Mouse (Mus musculus): ENCODE measurements around the gene 4930430A15Rik. TPM values are rescaled to one million over a fixed set of nuclear protein-coding genes. Genes with fewer than 3 reads are reported as not detected.

The 4930430A15Rik gene
- polyA plus RNA-seq, 1 experiment from 2014 or later = not detected

DNA sequence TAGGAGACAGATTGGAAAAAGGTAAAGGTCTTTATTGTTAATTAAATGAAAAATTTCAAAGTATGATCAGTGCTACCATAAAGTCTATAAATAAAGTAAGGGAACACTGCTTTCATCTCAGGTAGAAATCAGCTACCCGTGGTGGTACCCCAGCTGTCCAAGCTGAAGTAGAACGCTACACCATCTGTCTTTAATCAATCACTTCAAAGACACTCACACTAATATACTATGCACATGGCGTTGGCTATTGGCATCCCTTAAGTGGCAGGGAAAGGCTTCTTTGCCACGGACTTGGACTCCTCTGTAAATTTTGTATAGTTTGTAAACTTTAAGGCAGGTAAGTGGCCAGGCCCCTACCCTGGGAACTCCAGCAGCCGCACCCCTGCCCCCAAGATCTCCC lies 93.7 kb downstream of the 4930430A15Rik start:
- 43% methylated on average over 5 of the region's 5 CpGs for WGBS
- no peak for DNase-seq (ENCODE audit: low spot score)
- Histone ChIP-seq H3K27me3 (ENCODE audit: control insufficient read depth, insufficient read depth, low read length) (no peaks in the 10 kb centered on the region), H3K4me2 (replicated peaks; ENCODE audit: low read depth) (no peak overlapping the region), H3K36me3 (ENCODE audit: control insufficient read depth, insufficient read depth, low read length) (no peaks in the 10 kb centered on the region), H3K9ac (ENCODE audit: low read length) (no peak overlapping the region), H3K4me1 (replicated peaks; ENCODE audit: control insufficient read depth, insufficient read depth) (no peaks in the 10 kb centered on the region), H3K27ac (replicated peaks) (no peak overlapping the region), H3K9me3 (ENCODE audit: control insufficient read depth, low read length) (no peaks in the 10 kb centered on the region), H3K4me3 (ENCODE audit: low read depth, low read length) (no peak overlapping the region)
- TF ChIP-seq CTCF (IDR thresholded peaks at IDR 0.05; ENCODE audit: low read depth) (no peak), EP300 (optimal IDR thresholded peaks at IDR 0.05) (no peak)
- ATAC-seq (ENCODE audit: low FRiP score, low TSS enrichment) = no peak

Other genes with a start within 250 kb of the 4930430A15Rik start
- gene Gm13941, start 123.6 kb downstream of the 4930430A15Rik start, polyA plus RNA-seq (2015; fragmentation: Nextera tagmentation; extraction: Ambion mirVana) = not detected in 2 replicates
- not detected in 2 replicates for gene Gm15130, start 76.7 kb downstream of the 4930430A15Rik start, polyA plus RNA-seq (2015; fragmentation: Nextera tagmentation; extraction: Ambion mirVana)
- gene Olfr1275, start 5.7 kb upstream of the 4930430A15Rik start, polyA plus RNA-seq (2015; fragmentation: Nextera tagmentation; extraction: Ambion mirVana) = not detected in 2 replicates
- not detected in 2 replicates for gene Olfr1276, start 24.9 kb upstream of the 4930430A15Rik start, polyA plus RNA-seq (2015; fragmentation: Nextera tagmentation; extraction: Ambion mirVana)
- 0.01 TPM in 1 of 2 replicates, not detected in the other for gene Olfr1277, start 44.5 kb upstream of the 4930430A15Rik start, polyA plus RNA-seq (2015; fragmentation: Nextera tagmentation; extraction: Ambion mirVana)
- not detected in 2 replicates for gene Olfr1278, start 60.5 kb upstream of the 4930430A15Rik start, polyA plus RNA-seq (2015; fragmentation: Nextera tagmentation; extraction: Ambion mirVana)
- not detected in 2 replicates for gene Olfr1279, start 71.0 kb upstream of the 4930430A15Rik start, polyA plus RNA-seq (2015; fragmentation: Nextera tagmentation; extraction: Ambion mirVana)
- not detected in 2 replicates for gene Olfr1280, start 84.4 kb upstream of the 4930430A15Rik start, polyA plus RNA-seq (2015; fragmentation: Nextera tagmentation; extraction: Ambion mirVana)
- not detected in 2 replicates for gene Olfr1281, start 96.9 kb upstream of the 4930430A15Rik start, polyA plus RNA-seq (2015; fragmentation: Nextera tagmentation; extraction: Ambion mirVana)
- not detected in 2 replicates for gene Olfr1282, start 106.5 kb upstream of the 4930430A15Rik start, polyA plus RNA-seq (2015; fragmentation: Nextera tagmentation; extraction: Ambion mirVana)
- gene Olfr1283, start 137.2 kb upstream of the 4930430A15Rik start, polyA plus RNA-seq (2015; fragmentation: Nextera tagmentation; extraction: Ambion mirVana) = not detected in 2 replicates
- not detected in 2 replicates for gene Olfr1284, start 145.9 kb upstream of the 4930430A15Rik start, polyA plus RNA-seq (2015; fragmentation: Nextera tagmentation; extraction: Ambion mirVana)
- gene Olfr1286, start 193.5 kb upstream of the 4930430A15Rik start, polyA plus RNA-seq (2015; fragmentation: Nextera tagmentation; extraction: Ambion mirVana) = not detected in 2 replicates
- gene Olfr1287, start 219.5 kb upstream of the 4930430A15Rik start, polyA plus RNA-seq (2015; fragmentation: Nextera tagmentation; extraction: Ambion mirVana) = not detected in 2 replicates
- not detected in 2 replicates for gene Olfr1288, start 244.5 kb upstream of the 4930430A15Rik start, polyA plus RNA-seq (2015; fragmentation: Nextera tagmentation; extraction: Ambion mirVana)

Data from stomach, postnatal 0 days (tissue).